Mouse (Mus musculus) G1E (cell line): ENCODE measurements at regions not wholly inside any gene's neighbourhood (a gene's known extent, or its start where the extent isn't known, plus 50 kb on each side); places are given as distances from the start of the nearest gene placed in this dataset.

Source experiments
- CTCF ChIP-seq: IDR thresholded peaks from 2 replicates; pipeline ENCODE4 v1.5.1; 2012; ENCODE audit warnings: low read depth, low read length, inconsistent platforms, mixed read lengths
- GATA1 ChIP-seq: IDR thresholded peaks from 2 replicates; pipeline ENCODE4 v1.6.1; 2012; ENCODE audit warnings: borderline replicate concordance, low read length, inconsistent platforms, mixed read lengths
- TAL1 ChIP-seq: conservative IDR thresholded peaks from 2 replicates; pipeline ENCODE4 v1.6.1; 2012; ENCODE audit warnings: low read depth, low read length, inconsistent platforms, mixed read lengths

GRCm38 (mm10) chr6:111917868-111918597, 355.5 kb upstream of the Lmcd1 start:
- no peak for TF ChIP-seq CTCF
- no peak for TF ChIP-seq TAL1
- TF ChIP-seq GATA1: no peak
